Mouse (Mus musculus): Measurements from ENCODE around the gene Glod4. TPM values are rescaled to one million over a fixed set of nuclear protein-coding genes. Genes with fewer than 3 reads are reported as not detected.
A peak's percentile ranks its signal among the peaks of the same experiment; 100 is the strongest.

Gene Glod4
- polyA plus RNA-seq, 1 experiment from 2014 or later = 131 TPM

DNA sequence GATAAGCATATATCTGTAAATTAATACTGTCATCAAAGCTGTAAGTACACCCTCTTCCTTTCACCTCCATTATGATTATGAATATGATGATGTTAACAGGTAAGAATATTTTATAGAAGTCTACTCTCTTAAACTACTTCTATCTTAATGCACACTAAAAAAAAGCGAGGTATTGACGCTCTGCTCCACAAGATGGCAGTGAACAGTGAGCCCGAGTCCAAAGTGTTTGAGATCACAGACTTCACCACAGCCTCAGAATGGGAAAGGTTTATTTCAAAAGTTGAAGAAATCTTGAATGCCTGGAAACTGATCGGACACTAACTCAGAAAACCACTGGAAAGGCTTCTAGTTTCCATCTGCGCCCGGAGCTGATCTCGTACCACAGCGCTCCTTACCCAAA lies 149.9 kb downstream of the Glod4 start:
- Histone ChIP-seq H3K9ac (ENCODE audit: low read length) (no peak overlapping the region), H3K4me2 (no peak overlapping the region), H3K27ac (ENCODE audit: low read depth, low read length) (no peak overlapping the region), H3K4me1 (ENCODE audit: control insufficient read depth, insufficient read depth, low read length) (no peaks in the 10 kb centered on the region), H3K36me3 (ENCODE audit: control insufficient read depth, insufficient read depth, low read length) (peaks cover 2% of the 10 kb centered on the region; the same call in 1 of the 2 replicates), H3K9me3 (ENCODE audit: control insufficient read depth, low read length) (no peaks in the 10 kb centered on the region), H3K4me3 (ENCODE audit: low read depth, low read length) (no peak overlapping the region), H3K27me3 (ENCODE audit: control insufficient read depth, insufficient read depth, low read length) (no peaks in the 10 kb centered on the region)
- ATAC-seq (ENCODE audit: low FRiP score) (no peak), DNase-seq (ENCODE audit: low spot score, missing footprints) (no peak)
- 93% methylated on average over 8 of the region's 8 CpGs for WGBS

- no peak overlapping the region for H3K27ac ChIP-seq (ENCODE audit: low read depth, low read length)
- H3K4me1 ChIP-seq (ENCODE audit: control insufficient read depth, insufficient read depth, low read length) = no peaks in the 10 kb centered on the region
- no peak for DNase-seq (ENCODE audit: low spot score, missing footprints)
- ATAC-seq (ENCODE audit: low FRiP score) = no peak
- 92% methylated on average over 6 of the region's 6 CpGs for WGBS
- H3K9me3 ChIP-seq (ENCODE audit: control insufficient read depth, low read length) = no peaks in the 10 kb centered on the region
- no peaks in the 10 kb centered on the region for H3K27me3 ChIP-seq (ENCODE audit: control insufficient read depth, insufficient read depth, low read length)
- H3K4me2 ChIP-seq = no peak overlapping the region
- no peak overlapping the region for H3K9ac ChIP-seq (ENCODE audit: low read length)
- H3K36me3 ChIP-seq (ENCODE audit: control insufficient read depth, insufficient read depth, low read length) = peaks cover 5% of the 10 kb centered on the region; the same call in 1 of the 2 replicates
- H3K4me3 ChIP-seq (ENCODE audit: low read depth, low read length) = no peak overlapping the region
Measured at GRCm38 (mm10) chr11:76089776-76090175, 153.7 kb downstream of the Glod4 start.

GRCm38 (mm10) chr11:76088506-76088905 lies 155.0 kb downstream of the Glod4 start:
- no peak for DNase-seq (ENCODE audit: low spot score, missing footprints)
- H3K4me2 ChIP-seq = no peak overlapping the region
- no peaks in the 10 kb centered on the region for H3K4me1 ChIP-seq (ENCODE audit: control insufficient read depth, insufficient read depth, low read length)
- H3K27me3 ChIP-seq (ENCODE audit: control insufficient read depth, insufficient read depth, low read length) = no peaks in the 10 kb centered on the region
- H3K36me3 ChIP-seq (ENCODE audit: control insufficient read depth, insufficient read depth, low read length) = peaks cover 5% of the 10 kb centered on the region; the same call in 1 of the 2 replicates
- H3K9ac ChIP-seq (ENCODE audit: low read length) = no peak overlapping the region
- no peak overlapping the region for H3K27ac ChIP-seq (ENCODE audit: low read depth, low read length)
- no peaks in the 10 kb centered on the region for H3K9me3 ChIP-seq (ENCODE audit: control insufficient read depth, low read length)
- no peak for ATAC-seq (ENCODE audit: low FRiP score)
- no peak overlapping the region for H3K4me3 ChIP-seq (ENCODE audit: low read depth, low read length)
- 84% methylated on average over 4 of the region's 4 CpGs for WGBS

GRCm38 (mm10) chr11:76085898-76086591 lies 157.5 kb downstream of the Glod4 start:
- Histone ChIP-seq H3K9ac (ENCODE audit: low read length) (no peak overlapping the region), H3K4me2 (no peak overlapping the region), H3K9me3 (ENCODE audit: control insufficient read depth, low read length) (no peaks in the 10 kb centered on the region), H3K4me1 (ENCODE audit: control insufficient read depth, insufficient read depth, low read length) (no peaks in the 10 kb centered on the region), H3K36me3 (ENCODE audit: control insufficient read depth, insufficient read depth, low read length) (0 out of 2 replicates have a peak, but pooled peaks cover 2% of the 10 kb centered on the region), H3K27me3 (ENCODE audit: control insufficient read depth, insufficient read depth, low read length) (no peaks in the 10 kb centered on the region), H3K27ac (ENCODE audit: low read depth, low read length) (no peak overlapping the region), H3K4me3 (ENCODE audit: low read depth, low read length) (no peak overlapping the region)
- DNase-seq (ENCODE audit: low spot score, missing footprints) (peak; percentile 91), ATAC-seq (ENCODE audit: low FRiP score) (no peak)
- 67% methylated on average over 5 of the region's 5 CpGs for whole genome bisulfite sequencing

- H3K4me1 ChIP-seq (ENCODE audit: control insufficient read depth, insufficient read depth, low read length) = no peaks in the 10 kb centered on the region
- DNase-seq (ENCODE audit: low spot score, missing footprints) = no peak
- ATAC-seq (ENCODE audit: low FRiP score) = no peak
- whole genome bisulfite sequencing = 84% methylated on average over 1 of the region's 1 CpGs
- 0 out of 2 replicates have a peak, but pooled peaks cover 2% of the 10 kb centered on the region for H3K36me3 ChIP-seq (ENCODE audit: control insufficient read depth, insufficient read depth, low read length)
- H3K4me3 ChIP-seq (ENCODE audit: low read depth, low read length) = no peak overlapping the region
- no peak overlapping the region for H3K27ac ChIP-seq (ENCODE audit: low read depth, low read length)
- H3K9ac ChIP-seq (ENCODE audit: low read length) = no peak overlapping the region
- no peaks in the 10 kb centered on the region for H3K27me3 ChIP-seq (ENCODE audit: control insufficient read depth, insufficient read depth, low read length)
- no peak overlapping the region for H3K4me2 ChIP-seq
- no peaks in the 10 kb centered on the region for H3K9me3 ChIP-seq (ENCODE audit: control insufficient read depth, low read length)
Measured at GRCm38 (mm10) chr11:76084943-76085342, 158.6 kb downstream of the Glod4 start.

DNA sequence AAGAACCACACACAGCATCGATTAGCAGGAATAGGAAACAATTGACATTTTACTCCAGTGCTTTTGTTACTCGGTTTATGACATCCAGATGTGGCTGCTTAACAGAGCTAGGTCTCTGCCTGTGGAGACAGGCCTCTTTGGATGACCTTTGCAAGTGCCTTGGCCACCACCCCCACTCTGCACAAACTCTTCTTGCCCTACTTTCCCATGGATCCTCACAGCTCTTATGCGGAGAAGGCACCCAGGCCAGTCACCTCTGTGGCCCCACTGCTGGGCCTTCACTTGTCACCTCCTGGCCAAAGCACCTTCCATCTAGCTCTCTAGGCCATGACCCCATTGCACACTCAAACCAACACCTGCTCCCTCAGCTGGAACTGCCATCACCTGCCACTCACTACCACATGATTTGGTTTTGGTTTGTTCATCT lies 159.6 kb downstream of the Glod4 start:
- no peak for DNase-seq (ENCODE audit: low spot score, missing footprints)
- Histone ChIP-seq H3K4me1 (ENCODE audit: control insufficient read depth, insufficient read depth, low read length) (no peaks in the 10 kb centered on the region), H3K27me3 (ENCODE audit: control insufficient read depth, insufficient read depth, low read length) (no peaks in the 10 kb centered on the region), H3K4me3 (ENCODE audit: low read depth, low read length) (no peak overlapping the region), H3K27ac (ENCODE audit: low read depth, low read length) (no peak overlapping the region), H3K9ac (ENCODE audit: low read length) (no peak overlapping the region), H3K36me3 (ENCODE audit: control insufficient read depth, insufficient read depth, low read length) (0 out of 2 replicates have a peak, but pooled peaks cover 2% of the 10 kb centered on the region), H3K4me2 (no peak overlapping the region), H3K9me3 (ENCODE audit: control insufficient read depth, low read length) (no peaks in the 10 kb centered on the region)
- WGBS = 85% methylated on average over 3 of the region's 3 CpGs
- ATAC-seq (ENCODE audit: low FRiP score) = no peak

DNA sequence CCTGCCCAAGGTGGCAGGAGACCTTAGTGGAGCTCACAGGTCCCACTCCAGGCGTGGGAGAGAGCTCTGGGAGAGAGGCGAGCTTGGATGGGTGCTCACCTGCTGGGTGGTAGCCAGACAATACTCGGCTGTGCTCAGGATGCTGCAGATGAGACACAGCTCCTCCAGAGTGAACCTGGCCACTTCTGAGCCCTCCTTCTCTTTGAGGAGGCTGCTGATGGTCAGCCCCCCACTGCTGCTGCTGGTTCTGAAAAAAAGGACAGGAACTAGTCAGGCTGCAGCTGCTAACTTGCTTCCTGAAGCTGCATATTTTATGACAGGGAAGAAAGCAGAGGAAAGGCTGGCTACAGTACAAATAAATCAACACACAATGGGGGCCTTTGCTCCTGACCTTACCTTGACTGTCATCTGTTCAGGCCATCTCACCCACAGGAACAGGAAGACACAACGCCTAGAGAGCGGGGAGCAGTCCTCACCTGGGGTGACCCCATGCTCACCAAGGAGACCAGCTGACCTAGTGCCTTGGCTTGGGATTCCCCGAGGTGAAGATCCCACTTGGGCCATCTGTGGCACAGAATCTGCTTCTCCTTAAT lies 162.4 kb downstream of the Glod4 start:
- H3K36me3 ChIP-seq (ENCODE audit: control insufficient read depth, insufficient read depth, low read length) = no peaks in the 10 kb centered on the region
- no peak for DNase-seq (ENCODE audit: low spot score, missing footprints)
- H3K4me2 ChIP-seq = no peak overlapping the region
- no peak overlapping the region for H3K9ac ChIP-seq (ENCODE audit: low read length)
- no peaks in the 10 kb centered on the region for H3K9me3 ChIP-seq (ENCODE audit: control insufficient read depth, low read length)
- 87% methylated on average over 6 of the region's 6 CpGs for WGBS
- no peaks in the 10 kb centered on the region for H3K4me1 ChIP-seq (ENCODE audit: control insufficient read depth, insufficient read depth, low read length)
- ATAC-seq (ENCODE audit: low FRiP score) = no peak
- H3K27ac ChIP-seq (ENCODE audit: low read depth, low read length) = no peak overlapping the region
- H3K27me3 ChIP-seq (ENCODE audit: control insufficient read depth, insufficient read depth, low read length) = no peaks in the 10 kb centered on the region
- no peak overlapping the region for H3K4me3 ChIP-seq (ENCODE audit: low read depth, low read length)

DNA sequence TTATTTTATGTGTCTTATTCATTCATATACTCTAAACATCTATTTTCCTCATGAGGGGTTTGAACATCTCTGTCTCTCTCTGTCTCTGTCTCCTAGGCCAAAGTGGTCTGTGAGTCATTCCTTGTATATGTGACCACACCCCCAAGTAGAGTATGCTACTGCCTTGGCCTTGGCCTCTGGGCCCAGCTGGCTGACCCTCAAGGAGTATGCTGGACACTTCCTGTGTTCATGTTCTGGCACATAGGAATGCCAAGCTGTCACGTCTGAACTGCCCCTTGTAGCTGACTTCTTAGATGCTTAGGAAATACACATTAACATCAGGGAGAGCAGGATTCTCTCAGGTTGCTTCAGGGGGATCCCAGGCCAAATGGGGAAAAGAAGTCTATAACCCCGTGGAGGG lies 163.2 kb downstream of the Glod4 start:
- H3K36me3 ChIP-seq (ENCODE audit: control insufficient read depth, insufficient read depth, low read length) = no peaks in the 10 kb centered on the region
- 79% methylated on average over 2 of the region's 2 CpGs for WGBS
- H3K9me3 ChIP-seq (ENCODE audit: control insufficient read depth, low read length) = no peaks in the 10 kb centered on the region
- no peak overlapping the region for H3K9ac ChIP-seq (ENCODE audit: low read length)
- no peaks in the 10 kb centered on the region for H3K4me1 ChIP-seq (ENCODE audit: control insufficient read depth, insufficient read depth, low read length)
- DNase-seq (ENCODE audit: low spot score, missing footprints) (no peak), ATAC-seq (ENCODE audit: low FRiP score) (no peak)
- H3K4me3 ChIP-seq (ENCODE audit: low read depth, low read length) = no peak overlapping the region
- H3K27me3 ChIP-seq (ENCODE audit: control insufficient read depth, insufficient read depth, low read length) = no peaks in the 10 kb centered on the region
- H3K27ac ChIP-seq (ENCODE audit: low read depth, low read length) = no peak overlapping the region
- H3K4me2 ChIP-seq = no peak overlapping the region

DNA sequence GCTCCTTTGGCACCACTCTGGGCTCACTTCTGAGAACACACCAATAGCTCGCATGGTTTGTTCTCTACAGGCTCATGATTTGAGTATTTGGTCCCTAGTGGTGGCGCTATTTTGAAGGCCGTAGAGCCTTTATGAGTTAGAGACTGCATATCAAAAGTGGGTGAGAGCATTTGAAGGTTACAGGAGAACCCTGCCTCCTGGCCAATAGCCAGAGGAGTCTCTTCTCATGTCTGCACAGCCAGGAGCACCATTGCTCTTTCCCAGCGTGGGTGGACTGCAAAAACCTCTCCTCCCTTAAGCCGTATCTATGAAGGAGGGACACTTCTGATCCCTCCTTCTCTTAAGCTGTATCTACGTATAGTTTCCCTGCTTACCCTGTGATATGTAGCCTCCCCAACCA lies 166.2 kb downstream of the Glod4 start:
- 86% methylated on average over 6 of the region's 6 CpGs for WGBS

More for the DNA sequence above, 166.2 kb downstream of the Glod4 start:
- Histone ChIP-seq H3K9ac (ENCODE audit: low read length) (no peak overlapping the region), H3K27ac (ENCODE audit: low read depth, low read length) (no peak overlapping the region), H3K36me3 (ENCODE audit: control insufficient read depth, insufficient read depth, low read length) (no peaks in the 10 kb centered on the region), H3K27me3 (ENCODE audit: control insufficient read depth, insufficient read depth, low read length) (no peaks in the 10 kb centered on the region), H3K9me3 (ENCODE audit: control insufficient read depth, low read length) (no peaks in the 10 kb centered on the region), H3K4me2 (no peak overlapping the region), H3K4me3 (ENCODE audit: low read depth, low read length) (no peak overlapping the region), H3K4me1 (ENCODE audit: control insufficient read depth, insufficient read depth, low read length) (no peaks in the 10 kb centered on the region)
- ATAC-seq (ENCODE audit: low FRiP score) = no peak
- no peak for DNase-seq (ENCODE audit: low spot score, missing footprints)

Data from midbrain, embryonic 11.5 days (tissue).